Mouse (Mus musculus) layer of hippocampus, adult 18-20 months (tissue): ENCODE measurements around the gene Abcc4. TPM values are rescaled to one million over a fixed set of nuclear protein-coding genes. Genes with fewer than 3 reads are reported as not detected.

Source experiments
- DNase-seq, 2 experiments: peaks; one replicate each; pipeline ENCODE4 v3.0.0; 2022; ENCODE audit warnings: low spot score in 2 of 2
- long read RNA-seq: library from polyadenylated mRNA; stranded (forward); transcript quantifications from one replicate; pipeline ENCODE4 v2.0.0, GENCODE M21; 2021
- total RNA-seq, 2 experiments: library from RNA; stranded (reverse); gene quantifications; 2 replicates each; pipeline ENCODE4 v1.2.3; 2021

Gene Abcc4
- 1 to 10 TPM; 7.1 to 8.2 TPM for total RNA-seq
- long read RNA-seq, full-length matches to known transcripts, result 3 of 7 reads
- long read RNA-seq, partial matches to known transcripts, result 3 of 7 reads
- long read RNA-seq, other reads (novel, unspliced or antisense), result 1 of 7 reads

- DNase-seq, result peak; percentile 52 to 70
Observed at GRCm38 (mm10) chr14:118705808-118706731, at the start of gene Abcc4. TSS of gene Abcc4 (minus strand) at chr14:118706219.

GRCm38 (mm10) chr14:118751193-118751753, 45.3 kb upstream of the Abcc4 start:
- no peak for DNase-seq

GRCm38 (mm10) chr14:118750505-118751192, 44.6 kb upstream of the Abcc4 start:
- DNase-seq, result no peak

- DNase-seq, result no peak
Observed at GRCm38 (mm10) chr14:118749715-118750114, 43.7 kb upstream of the Abcc4 start.

- DNase-seq, result no peak
Observed at GRCm38 (mm10) chr14:118749068-118749467, 43.0 kb upstream of the Abcc4 start.

DNA sequence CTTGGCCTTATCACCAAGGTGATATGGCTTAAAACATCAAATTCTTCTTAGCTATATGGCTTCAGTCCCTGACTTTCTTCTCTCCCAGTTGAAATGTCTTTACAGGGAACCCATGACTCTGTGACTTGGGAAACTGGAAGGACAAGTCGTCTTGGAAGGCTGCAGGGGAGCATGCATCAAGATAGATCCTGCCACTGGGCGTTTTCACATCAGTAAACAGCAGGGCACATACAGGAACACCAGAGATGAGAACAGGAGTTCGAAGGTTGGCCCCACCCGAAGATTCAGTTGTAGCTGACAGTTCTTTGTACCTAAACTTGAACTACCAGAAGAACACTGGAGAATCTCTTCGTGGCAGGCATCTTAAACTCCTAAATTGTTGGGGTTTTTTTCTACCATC, 36.8 kb upstream of the Abcc4 start:
- DNase-seq, result no peak

DNA sequence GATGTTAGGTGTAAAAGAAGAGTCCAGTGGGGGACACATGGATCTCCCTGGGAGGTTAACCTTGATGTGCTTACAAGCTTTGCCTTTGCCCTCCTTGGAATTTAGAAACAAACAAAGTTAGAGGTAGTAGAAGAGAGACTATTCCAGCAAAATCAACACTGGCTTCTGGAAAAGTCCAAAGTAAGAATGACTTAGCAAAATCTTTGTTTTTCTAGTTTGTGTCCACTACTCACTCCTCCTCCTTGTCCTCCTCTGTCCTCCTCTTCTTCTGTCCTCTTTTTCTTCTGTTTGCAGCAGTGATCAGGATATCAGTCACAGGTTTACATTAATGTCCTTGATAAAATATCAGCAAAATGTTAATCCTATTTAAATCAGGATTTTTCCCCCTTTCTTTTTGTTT, 35.8 kb upstream of the Abcc4 start:
- no peak for DNase-seq

GRCm38 (mm10) chr14:118737251-118737888, 31.4 kb upstream of the Abcc4 start:
- no peak for DNase-seq

- DNase-seq, result peak in 1 of 2 experiments; percentile 24
Observed at GRCm38 (mm10) chr14:118735114-118735513, 29.1 kb upstream of the Abcc4 start.

- DNase-seq, result no peak
Observed at GRCm38 (mm10) chr14:118733146-118733545, 27.1 kb upstream of the Abcc4 start.

DNA sequence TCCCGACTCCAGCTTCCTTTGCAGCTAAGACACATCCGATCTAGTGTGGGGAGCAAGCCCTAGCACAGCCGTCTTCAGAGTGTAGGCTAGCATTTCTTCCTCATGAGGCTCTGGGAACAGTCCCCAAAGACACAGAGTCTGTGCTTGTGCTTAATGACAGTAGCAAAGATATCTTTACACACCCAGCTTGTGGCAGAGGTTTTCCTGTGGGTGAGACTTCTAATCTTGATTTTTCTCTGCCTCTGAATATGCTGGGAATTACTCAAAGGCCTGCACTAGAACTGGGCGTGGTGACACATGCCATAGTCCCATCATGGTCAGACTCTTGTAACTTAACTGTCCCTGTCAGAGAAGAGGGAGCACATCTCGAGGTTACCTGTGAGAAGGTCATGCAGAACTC, 24.6 kb upstream of the Abcc4 start:
- no peak for DNase-seq

DNA sequence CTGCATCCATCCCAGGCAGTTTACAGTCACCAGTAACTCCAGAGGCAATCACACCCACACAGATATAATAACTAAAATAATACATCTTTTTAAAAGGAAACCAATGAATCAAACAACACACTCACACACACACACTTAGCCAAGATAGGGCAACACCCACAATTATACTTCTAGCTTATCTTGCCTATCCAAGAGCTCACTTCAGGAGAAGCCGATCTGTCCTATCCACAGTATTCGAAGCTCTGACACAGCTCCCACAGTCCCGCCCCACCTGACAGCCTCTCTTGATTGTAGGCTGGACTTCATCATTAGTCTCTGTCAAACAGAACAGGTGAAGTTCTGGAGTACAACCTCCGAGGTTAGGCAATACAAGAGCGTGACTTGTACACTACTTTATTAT, 19.4 kb upstream of the Abcc4 start:
- DNase-seq, result no peak

GRCm38 (mm10) chr14:118723920-118724693, 18.1 kb upstream of the Abcc4 start:
- DNase-seq, result peak; percentile 28 to 44

- no peak for DNase-seq
Observed at GRCm38 (mm10) chr14:118719566-118720174, 13.7 kb upstream of the Abcc4 start.

GRCm38 (mm10) chr14:118718576-118718975, 12.6 kb upstream of the Abcc4 start:
- no peak for DNase-seq

- DNase-seq, result no peak
Observed at GRCm38 (mm10) chr14:118716372-118717312, 10.6 kb upstream of the Abcc4 start.

DNA sequence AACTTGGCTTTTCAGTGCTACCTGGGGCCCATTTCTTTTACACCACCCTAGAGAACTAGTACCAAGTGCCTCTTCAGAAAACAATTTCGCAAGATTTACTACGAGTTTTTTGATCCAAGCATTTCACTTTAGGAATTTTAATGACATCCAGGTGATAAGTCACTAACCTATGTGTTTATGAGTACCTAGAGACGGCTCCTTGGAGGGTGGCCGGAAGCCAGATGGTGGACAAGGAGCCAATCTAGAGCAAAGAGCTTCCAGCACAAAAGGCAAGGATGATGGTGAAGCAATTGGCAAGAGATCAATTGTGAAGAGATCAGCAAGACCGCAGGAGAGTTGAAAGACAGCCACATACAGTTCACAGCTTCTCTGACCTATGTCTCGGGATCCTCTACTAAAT, 8.7 kb upstream of the Abcc4 start:
- DNase-seq, result no peak

GRCm38 (mm10) chr14:118714320-118714719, 8.3 kb upstream of the Abcc4 start:
- no peak for DNase-seq

DNA sequence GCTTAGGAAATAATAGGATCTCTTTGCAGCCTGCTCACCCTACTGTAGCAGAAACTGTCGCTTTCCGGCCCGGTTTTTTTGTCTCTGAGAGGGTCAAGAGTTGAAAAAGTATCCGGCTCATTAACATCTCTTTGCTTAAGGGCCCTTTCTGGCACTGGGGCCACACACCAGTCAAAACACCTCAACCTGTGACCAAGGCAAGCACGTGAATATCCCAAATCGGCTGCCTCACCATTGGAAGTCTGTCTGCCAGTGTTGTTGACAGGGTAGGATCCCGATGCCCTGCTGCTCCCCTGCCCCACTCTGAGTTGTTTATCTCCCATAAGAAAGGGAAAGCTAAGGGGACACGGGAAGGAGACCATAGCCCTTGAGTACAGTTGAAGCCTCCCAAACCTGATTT, 7.8 kb upstream of the Abcc4 start:
- no peak for DNase-seq
